Mouse (Mus musculus) layer of hippocampus, postnatal 36 days (tissue): Measurements from ENCODE around the gene Cdkn1a. TPM values are rescaled to one million over a fixed set of nuclear protein-coding genes. Genes with fewer than 3 reads are reported as not detected.
"Not testable (repeated sequence)": the region's sequence is repeated elsewhere in the genome, so short reads cannot be mapped to it uniquely, and the experiment has no call there.

ENCODE experiments used
- DNase-seq, 2 experiments: peaks; one replicate each; pipeline ENCODE4 v3.0.0; 2022
- total RNA-seq, 2 experiments: library from RNA; stranded (reverse); gene quantifications; 2 replicates each; pipeline ENCODE4 v1.2.3; 2021

The Cdkn1a gene
- total RNA-seq, 2 experiments from 2014 or later, result 12.9 to 16.7 TPM

DNA sequence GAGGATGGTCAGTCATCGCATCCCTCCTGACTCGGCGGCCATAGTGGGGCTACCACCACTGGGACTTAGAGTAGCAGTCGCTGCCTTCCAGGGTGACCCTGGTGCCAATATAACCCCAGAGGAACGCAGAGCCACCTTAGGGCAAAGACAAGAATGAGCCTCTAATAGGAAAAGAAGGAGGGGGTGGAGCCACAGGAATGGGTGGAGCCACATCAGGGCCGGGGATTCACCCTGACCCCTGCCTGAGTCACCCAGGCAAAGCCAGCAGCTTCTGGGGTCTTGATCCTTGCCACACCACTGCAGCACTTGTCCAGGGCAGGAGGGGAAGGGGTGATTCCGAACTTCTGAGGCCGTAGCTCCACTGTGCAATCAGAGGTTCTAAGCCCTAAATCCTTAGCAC is 7.2 kb upstream of the Cdkn1a start:
- no peak for DNase-seq

DNA sequence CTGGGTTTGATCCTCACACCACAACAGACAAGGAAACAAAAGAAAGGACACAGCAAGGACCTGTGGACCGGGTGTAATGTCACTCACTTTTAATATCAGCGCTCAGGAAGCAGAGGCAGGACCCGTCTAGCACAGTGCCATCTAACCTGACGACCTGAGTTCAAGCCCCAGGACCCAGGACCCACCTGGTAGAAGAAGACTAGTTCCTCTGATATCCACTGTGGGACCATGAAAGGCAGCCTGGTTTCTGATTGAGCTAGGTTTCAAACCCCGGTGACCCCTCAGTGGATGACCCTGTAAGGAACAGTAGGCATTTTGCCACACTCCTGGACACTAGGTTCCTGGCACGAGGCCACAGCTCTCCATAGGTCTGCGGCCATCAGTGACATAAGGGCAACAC is 6.1 kb upstream of the Cdkn1a start:
- DNase-seq, result no peak

DNA sequence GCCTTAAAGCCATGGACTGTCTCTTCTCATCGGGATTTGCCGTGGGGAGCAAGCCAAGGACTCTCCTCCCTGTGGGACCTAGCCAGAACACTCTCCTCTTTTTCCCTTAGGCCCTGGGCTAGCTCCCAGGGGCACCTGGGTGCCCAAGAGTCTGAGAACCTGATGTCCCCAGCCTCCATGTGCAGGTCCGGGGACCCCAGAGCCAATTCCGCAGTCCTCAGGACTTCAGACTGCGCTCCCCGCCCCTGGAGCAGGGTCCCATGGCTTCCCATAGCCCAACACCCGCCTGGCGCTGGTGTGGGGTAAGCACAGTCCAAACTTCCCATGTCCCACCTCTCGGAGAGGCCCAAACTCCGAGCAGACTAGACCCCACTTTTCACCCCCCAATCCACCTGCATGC is 5.5 kb upstream of the Cdkn1a start:
- DNase-seq, result no peak

DNA sequence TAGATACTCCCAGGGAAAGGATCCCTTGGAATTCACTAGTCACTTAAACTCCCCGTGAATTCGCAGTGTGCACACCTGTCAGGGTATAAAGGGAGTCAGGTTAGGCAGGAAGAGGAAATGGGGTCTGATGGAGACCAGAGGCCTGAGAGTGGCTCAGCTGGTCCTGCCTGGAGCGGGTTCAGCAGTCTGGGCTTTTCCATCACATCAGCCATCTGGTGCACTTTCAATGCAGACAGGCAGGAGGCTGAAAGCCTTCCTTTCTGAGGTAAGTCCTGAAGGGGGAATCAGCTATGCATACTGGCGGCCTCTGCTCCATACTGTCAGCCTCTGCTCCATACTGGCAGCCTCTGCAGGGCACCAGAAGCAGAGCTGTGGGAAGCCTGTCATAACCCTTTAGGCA is 3.9 kb upstream of the Cdkn1a start:
- no peak for DNase-seq

DNA sequence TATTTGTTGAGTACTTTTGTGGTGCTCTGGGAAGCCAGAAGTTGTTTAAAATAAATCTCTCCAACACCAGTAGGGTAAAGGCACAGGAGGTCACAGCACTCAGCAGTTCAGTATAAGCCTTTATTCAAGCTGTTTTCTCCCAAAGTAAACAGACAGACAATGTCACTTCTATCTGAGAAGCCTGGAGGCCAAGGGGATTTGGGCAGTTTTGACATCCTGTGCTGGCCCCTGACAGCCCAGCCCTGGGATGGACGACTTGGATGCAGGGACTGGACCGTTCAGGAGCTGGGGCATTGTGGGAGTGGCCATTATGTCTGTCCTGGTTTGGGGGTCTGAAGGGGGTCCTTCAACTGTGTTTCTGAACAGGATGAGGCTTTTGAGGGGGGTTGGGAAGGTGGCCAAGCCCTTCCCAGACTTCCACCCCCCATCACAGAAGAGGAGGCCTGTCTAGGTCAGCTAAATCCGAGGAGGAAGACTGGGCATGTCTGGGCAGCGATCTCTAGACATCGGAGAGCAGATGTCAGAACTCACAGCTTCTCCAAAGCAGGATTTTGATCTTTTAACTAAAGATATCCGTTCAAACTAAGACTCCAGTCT is 670 bp downstream of the Cdkn1a start:
- no peak for DNase-seq

DNA sequence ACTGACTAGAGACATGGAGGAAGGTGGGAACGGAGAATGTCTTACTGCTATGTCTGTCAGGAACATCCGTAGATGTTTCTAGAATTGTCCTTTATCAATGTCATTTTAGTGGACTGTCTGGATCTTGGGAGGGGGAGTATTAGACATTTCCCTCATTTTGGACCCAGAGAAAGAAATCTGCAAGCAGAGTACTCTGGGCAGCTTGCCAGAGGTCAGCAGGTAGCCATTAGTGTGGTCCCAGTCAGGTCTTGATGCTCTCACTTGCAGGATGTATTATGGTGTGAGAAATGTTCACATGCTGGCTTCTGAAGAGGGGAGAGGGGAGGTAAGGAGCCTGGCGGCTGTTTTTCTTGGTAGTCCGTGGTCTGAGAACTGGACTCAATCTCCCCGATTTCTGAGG is 1.7 kb downstream of the Cdkn1a start:
- no peak for DNase-seq

DNA sequence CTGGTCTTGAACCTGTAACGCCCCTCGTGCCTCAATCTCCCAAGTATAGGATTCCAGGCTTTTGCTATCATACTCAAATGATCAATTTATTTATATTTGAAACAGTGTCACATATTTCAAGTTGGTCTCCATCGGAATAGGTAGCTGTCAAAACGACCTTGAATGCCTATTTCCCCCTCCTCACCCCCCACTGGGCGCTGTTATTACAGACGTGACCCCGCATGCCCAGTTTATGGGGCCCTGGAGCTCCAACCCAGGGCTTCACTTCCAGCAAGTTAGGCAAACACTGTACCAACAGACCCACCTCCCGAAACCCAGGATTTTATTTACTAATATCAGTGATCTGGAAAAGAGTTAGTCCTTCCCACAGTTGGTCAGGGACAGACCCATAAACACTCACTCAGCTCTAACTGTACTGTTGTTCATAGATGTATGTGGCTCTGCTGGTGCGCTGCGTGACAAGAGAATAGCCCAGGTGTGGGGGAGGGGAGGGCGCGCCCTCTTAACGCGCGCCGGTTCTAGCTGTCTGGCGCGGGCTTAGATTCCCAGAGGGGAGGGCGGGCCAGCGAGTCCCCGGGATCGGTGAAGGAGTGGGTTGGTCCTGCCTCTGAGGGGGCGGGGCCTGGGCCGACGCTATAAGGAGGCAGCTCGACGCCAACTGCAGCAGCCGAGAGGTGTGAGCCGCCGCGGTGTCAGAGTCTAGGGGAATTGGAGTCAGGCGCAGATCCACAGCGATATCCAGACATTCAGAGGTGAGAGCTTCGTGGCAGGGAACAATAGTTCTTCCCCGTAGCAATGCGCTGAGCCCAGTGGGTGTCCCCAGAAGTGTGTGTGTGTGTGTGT is 2.6 kb downstream of the Cdkn1a start:
- DNase-seq, result peak; percentile 65 to 71

DNA sequence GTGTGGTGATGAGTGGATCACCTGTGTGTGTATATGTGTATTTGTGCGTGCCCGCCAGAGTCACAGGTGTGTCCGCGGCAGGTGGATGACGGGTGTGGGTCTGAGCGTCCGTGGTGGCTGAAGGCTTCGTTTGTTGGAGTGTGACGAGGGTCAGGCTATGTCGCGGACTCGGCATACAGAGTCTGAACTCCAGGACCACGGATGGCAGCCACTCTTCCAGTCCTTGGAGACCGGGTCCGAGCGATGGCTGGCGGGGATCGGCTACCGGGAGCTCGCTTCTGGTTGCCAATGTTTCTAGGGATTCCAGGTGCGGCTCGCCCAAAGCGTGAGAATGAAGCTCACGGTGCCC is 3.2 kb downstream of the Cdkn1a start:
- no peak for DNase-seq

DNA sequence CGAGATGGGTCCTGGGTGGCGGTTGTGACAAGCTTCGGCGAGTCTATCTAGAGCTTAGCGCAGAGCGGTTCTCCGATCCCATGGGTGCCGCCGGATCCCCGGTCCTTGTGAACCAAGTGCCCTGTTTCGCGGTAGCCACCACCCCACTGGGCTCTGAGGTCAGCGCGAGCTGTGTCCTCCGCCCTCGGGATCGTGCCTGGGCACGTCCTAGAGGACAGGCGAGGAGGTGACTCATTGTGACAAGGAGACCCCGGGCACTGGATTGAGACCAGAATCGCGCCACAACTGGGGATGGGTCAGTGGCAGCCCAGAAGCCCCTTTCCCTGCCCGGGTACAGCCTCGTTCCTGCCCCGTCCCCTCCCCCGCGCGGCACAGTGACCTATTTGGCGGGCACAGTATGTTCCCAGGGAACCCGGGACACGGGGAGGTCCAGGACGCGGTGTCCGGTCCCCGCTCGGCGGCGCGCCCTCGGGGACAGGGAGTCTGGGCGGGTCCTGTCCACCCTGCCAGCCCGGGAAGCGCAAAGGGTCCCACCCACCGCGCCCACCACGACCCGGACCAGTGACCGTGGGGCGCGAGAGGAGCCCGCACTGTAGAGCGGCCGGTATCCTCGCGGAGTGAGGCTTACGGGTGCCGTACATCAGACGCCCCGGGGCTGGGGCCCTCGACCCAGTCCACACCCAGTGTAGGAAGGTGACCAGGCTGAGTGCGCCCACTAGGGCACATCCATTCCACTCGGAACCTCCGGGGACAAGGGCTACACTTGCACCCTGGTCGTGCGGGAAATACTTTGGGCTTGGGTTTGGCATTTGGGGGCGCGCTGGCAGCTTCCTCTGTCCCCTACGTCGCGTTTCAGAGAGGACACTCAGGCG is 3.8 kb downstream of the Cdkn1a start:
- peak; percentile 32 to 64 for DNase-seq

DNA sequence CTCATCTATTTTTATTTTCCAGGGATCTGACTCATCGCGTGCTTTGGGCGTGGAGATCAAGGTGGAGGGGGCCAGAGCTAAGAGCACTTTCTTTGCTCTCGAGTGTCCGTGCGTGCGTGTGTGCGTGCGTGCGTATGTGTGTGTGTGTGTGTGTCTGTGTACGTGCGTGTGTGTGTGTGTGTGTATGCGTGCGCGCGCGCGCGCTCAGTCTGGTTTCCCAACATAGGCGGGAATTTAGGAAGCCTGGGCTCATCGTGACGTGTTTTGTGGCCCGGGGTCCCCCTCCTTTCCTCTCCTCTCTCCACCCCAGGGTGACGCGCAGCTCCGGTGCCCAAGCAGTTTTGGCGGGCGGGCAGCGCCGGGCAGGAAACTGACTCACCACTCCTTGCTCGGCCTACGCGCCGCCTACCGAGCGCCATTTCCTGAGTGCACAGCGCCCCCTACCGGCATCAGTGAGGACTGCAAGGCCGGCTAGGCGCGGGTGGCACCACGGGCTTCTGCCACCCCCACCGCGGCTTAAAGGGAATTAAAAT is 4.5 kb downstream of the Cdkn1a start:
- peak; percentile 95 to 97 for DNase-seq

DNA sequence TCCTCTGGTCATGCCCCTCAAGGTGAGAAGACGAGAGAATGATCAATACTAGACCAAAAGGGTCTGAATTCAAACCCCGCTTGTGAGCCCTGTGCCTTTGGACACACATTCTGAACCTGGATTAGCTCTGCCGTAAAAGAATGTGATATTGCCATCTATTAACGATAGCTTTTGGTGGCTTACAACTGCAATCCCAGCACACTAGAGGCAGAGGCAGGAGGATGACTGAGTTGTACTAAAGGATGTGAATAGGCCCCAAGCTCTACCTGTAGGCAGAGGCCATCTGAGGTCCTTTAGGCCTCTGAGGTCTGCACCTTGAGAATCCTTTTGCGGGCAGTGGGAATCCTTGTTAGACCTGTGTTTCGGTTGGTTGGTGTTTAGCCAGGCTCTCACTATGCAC is 5.5 kb downstream of the Cdkn1a start:
- no peak for DNase-seq

DNA sequence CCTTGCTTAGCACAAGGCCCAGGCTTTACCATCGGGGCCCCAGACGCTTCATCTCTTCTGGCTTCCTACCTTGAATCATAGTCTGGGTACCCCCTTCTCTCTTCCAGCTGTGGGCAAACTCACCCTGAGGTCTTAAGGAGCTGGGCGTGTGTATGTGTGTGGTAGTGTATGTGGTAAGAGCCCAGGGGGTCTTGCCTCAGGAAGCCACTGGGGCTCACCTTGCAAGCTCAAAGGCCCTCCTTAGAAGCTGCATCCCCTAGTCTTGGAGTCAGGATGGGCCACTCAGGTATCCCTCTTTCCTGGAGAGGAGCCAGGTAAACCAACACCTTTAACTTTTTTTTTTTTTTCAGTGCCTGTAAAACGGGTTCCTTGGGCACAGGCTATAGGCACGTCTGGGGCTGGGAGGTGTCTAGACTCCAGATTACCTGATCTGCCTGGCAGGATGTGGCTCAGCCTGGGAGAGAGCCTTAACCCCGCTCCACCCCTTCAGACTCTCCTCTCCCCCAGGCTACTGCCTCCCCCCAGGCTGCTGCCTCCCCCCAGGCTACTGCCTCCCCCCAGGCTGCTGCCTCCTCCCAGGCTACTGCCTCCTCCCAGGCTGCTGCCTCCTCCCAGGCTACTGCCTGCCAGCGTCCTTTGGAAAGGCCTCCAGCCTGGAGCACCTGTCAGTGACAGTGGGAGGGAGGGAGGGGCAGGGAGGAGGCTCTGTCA is 6.2 kb downstream of the Cdkn1a start:
- DNase-seq, result no peak

DNA sequence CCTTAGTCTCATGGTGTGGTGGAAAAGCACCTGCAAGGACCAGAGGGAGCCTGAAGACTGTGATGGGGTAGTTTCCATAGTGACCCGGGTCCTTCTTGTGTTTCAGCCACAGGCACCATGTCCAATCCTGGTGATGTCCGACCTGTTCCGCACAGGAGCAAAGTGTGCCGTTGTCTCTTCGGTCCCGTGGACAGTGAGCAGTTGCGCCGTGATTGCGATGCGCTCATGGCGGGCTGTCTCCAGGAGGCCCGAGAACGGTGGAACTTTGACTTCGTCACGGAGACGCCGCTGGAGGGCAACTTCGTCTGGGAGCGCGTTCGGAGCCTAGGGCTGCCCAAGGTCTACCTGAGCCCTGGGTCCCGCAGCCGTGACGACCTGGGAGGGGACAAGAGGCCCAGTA is 7.5 kb downstream of the Cdkn1a start:
- DNase-seq, result no peak

DNA sequence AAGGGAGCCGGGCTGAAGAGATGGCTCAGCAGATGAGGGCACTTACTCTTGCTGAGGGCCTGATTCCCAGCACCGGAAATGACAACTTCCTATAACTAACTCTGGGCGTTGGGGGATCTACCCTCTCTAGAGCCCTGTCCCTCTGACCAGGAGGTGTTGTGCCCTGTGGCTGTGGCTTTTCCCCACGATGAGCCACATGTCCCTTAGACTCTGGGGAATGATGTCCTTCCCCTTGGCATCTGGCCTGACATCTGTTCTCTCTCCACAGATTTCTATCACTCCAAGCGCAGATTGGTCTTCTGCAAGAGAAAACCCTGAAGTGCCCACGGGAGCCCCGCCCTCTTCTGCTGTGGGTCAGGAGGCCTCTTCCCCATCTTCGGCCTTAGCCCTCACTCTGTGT is 8.3 kb downstream of the Cdkn1a start:
- no peak for DNase-seq

DNA sequence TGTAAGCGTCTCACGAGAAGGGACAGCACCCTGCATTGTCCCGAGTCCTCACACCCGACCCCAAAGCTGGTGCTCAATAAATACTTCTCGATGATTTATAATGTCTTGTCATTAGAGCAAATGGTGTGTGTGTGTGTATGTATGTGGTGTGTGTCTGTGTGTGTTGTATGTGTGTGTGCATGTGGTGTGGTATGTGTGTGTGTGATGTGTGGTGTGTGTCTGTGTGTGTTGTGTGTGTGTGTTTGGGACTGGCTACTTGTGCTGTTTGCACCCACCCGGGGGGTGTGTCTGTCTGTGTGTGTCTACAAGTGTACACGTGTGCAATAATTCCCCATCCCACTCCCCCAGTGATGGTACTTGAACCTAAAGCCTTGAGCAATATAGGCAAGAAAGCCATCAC is 9.9 kb downstream of the Cdkn1a start:
- DNase-seq, result no peak

DNA sequence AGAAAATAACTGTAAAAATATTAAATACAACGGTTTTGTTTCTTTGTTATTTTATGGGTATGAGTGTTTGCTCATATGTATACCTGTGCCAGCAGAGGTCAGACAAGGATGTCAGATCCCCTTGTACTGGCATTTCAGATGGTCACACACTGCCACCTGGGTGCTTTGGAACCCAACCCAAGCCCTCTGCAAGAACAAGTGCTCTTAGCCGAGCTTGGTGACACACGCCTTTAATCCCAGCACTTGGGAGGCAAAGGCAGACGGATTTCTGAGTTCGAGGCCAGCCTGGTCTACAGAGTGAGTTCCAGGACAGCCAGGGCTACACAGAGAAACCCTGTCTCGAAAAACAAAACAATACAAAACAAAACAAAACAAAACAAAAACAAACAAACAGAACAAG is 19.6 kb downstream of the Cdkn1a start:
- DNase-seq, result not testable (repeated sequence)

DNA sequence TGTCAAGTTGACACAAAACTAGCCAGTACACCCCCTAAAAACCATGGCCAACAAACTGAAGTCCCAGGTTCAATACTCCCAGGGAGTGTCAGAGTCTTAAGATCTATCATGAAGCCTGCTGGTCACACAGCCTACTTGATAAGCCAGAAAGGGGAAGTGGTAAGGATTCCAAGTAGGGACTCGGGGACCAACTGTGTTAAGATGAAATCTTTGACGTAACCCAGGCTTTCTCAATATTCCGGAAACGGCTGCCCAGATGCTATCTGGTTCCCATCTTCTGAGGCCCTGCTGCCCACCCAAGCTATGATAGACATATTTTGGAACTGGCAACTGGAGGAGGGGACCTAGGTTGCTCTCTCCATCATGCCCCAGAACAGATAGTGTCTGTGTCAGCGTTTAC is 20.6 kb downstream of the Cdkn1a start:
- DNase-seq, result no peak

DNA sequence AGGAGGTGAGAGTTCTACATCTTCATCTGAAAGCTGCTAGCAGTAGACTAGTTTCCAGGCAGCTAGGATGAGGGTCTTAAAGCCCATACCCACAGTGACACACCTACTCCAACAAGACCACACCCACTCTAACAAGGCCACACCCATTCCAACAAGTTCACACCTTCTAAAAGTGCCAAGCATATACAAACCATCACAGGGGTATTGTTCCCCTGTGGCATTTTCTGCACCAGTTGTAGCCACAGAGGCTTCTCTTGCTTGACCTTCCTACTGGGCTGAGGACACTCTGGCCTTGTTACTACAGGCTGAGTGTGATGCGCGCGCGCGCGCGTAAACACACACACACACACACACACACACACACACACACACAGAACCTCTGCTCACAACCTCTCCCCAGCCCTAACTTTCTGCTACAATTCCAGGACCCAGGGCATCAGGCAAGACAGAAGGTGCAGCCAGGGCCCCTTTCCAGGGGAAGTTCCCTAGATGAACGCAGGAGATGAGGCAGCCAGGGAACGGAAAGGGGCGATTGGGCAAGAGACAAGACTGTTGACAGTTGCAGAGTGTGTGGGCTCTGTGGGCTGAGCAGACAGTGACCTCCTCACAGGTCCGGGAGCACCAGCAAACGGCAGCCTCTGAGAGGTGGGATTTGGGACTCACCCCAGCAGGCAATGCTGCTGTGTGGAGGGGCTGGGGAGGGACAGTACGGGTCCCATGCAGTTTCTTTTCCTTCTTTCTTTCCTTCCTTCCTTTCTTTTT is 23.0 kb downstream of the Cdkn1a start, which contains the start of gene Rab44:
Gene Rab44 (plus strand): TSS at position 555 of the 762 bp plus-strand sequence.
- DNase-seq, result no peak

DNA sequence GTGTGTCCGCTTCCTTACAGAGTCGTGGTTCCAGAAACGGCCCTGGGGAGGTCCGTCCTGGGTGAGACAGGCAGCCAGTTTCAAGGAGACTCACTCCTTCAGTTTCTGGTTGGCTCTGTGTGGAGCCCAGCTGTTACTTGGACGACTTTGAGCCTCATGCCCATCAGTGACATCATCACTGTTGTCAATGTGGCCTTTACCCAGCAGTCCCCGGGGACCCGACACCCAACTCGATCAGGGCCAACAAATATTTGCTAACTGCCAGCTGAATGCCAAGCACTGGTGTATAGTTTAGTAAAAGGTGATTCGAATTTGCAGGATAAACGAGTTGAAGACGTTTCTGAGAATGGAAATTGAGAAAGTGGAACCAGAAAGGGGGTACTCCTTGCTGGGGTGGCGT is 25.2 kb downstream of the Cdkn1a start:
- DNase-seq, result no peak

DNA sequence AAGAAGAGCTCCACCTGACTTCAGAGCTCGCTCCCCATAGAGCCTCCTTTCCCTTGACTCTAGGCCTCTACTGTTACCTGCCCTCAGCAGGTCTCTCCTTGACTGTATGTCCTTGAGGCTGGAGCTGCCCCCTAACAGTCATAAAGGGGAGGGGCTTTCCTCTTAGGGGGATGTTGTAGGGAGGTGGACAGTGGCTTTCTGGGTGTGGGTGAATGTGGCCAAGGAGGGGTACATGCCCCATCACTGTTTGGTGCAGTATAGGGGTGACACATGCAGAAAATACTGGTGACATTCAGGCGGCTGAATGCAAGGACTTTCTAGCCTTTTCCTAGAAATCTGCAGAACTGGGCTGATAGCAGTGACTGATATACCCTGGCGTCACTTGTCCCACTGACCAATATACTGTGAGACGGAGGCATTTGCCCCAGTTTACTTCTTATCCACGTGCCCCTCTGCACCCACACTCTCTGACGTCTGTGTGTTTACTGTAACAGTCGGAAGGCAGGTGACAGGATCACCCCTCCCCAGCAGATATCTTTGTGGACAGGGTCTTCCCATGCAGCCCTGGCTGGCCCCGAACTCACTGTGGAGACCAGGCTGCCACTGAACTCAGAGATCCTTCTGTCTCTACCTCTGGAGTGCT is 26.4 kb downstream of the Cdkn1a start:
- no peak for DNase-seq

DNA sequence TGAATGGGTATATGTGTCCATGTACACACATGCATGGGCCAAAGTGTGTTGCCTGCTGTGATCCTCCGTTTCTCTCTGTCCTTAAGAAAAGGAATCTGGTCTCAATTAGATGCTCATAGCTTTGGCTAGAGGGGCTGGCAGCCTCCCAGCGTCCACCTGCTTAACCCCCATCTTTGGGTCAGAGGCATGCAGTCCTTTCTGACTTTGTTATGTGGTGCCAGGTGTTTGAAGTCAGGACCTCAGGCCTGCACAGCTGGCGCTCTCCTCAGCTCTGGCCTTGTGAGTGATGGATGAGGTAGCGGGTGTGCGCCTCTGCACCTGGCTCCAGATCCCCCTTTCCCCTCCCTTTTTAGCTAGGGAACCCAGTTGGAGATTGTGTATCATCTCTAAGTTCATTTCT is 27.3 kb downstream of the Cdkn1a start:
- no peak for DNase-seq
